Mouse (Mus musculus) cerebellum, adult 2 months (tissue): ENCODE measurements around the gene Panx2.

Source experiments
- CTCF ChIP-seq: fragments of 200-500 bp; IDR thresholded peaks from 2 replicates; pipeline ENCODE4 v1.5.1; 2011; ENCODE audit warnings: low read depth, mild to moderate bottlenecking, control low read depth, low read length, moderate library complexity, borderline replicate concordance; ENCODE audit not compliant: insufficient read depth
- POLR2A ChIP-seq: fragments of 200-500 bp; IDR thresholded peaks from 2 replicates; pipeline ENCODE4 v1.6.1; 2011; ENCODE audit warnings: low read length, control low read depth, borderline replicate concordance; ENCODE audit not compliant: insufficient read depth

DNA sequence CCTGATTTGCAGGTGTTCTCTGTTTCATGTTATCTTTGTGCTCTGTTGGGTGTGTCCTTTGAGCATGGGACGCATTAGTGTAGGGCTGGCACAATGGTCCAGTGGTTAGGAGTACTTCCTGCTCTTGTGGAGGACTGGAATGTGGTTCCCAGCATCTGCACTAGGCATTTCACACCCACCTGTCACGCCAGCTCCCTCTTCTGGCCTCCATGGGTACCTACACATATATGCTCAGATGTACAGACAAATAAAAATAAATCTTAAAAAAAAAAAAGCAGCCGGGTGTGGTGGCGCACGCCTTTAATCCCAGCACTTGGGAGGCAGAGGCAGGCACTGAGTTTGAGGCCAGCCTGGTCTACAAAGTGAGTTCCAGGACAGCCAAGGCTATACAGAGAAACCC is 15.2 kb upstream of the Panx2 start:
- no peak for TF ChIP-seq POLR2A
- TF ChIP-seq CTCF: 0 out of 2 replicates have a peak, but pooled peaks have one; percentile 6
